Mouse (Mus musculus) embryonic facial prominence, embryonic 12.5 days (tissue): Measurements from ENCODE around the gene Itpr2. TPM values are rescaled to one million over a fixed set of nuclear protein-coding genes. Genes with fewer than 3 reads are reported as not detected.

Experiments
- ATAC-seq: fragments of 200-750 bp; cut with Nextera tagmentation; 2 replicates; pipeline ENCODE4 v1.8.0; 2017; ENCODE audit not compliant: insufficient number of reproducible peaks, insufficient read depth, low FRiP score, low TSS enrichment
- H3K27ac ChIP-seq: fragments of 300-500 bp; sonication (generic); 2 replicates; pipeline ENCODE4 v1.5.1; 2016; ENCODE audit warnings: mild to moderate bottlenecking
- H3K27me3 ChIP-seq: fragments of 300-500 bp; sonication (generic); 2 replicates; pipeline ENCODE4 v1.6.1; 2016; ENCODE audit warnings: mild to moderate bottlenecking, moderate library complexity
- H3K36me3 ChIP-seq: fragments of 300-500 bp; sonication (generic); 2 replicates; pipeline ENCODE4 v1.6.1; 2016; ENCODE audit warnings: mild to moderate bottlenecking
- H3K4me1 ChIP-seq: fragments of 300-500 bp; sonication (generic); 2 replicates; pipeline ENCODE4 v1.6.1; 2016
- H3K4me2 ChIP-seq: fragments of 300-500 bp; sonication (generic); replicated peaks from 2 replicates; pipeline ENCODE4 v1.6.1; 2016; ENCODE audit warnings: mild to moderate bottlenecking, moderate library complexity
- H3K4me3 ChIP-seq: fragments of 300-500 bp; sonication (generic); 2 replicates; pipeline ENCODE4 v1.5.1; 2016; ENCODE audit warnings: mild to moderate bottlenecking
- H3K9ac ChIP-seq: fragments of 300-500 bp; sonication (generic); 2 replicates; pipeline ENCODE4 v1.6.1; 2016; ENCODE audit warnings: mild to moderate bottlenecking, moderate library complexity
- H3K9me3 ChIP-seq: fragments of 300-500 bp; sonication (generic); 2 replicates; pipeline ENCODE4 v1.6.1; 2016; ENCODE audit warnings: mild to moderate bottlenecking, moderate library complexity
- WGBS: fragments of 180-500 bp; shearing (Covaris S2); methylation state at CpG from one replicate; pipeline ENCODE4 v1.1.7; 2016; 5-methylcytosine and 5-hydroxymethylcytosine counted together
- polyA plus RNA-seq: library from polyadenylated mRNA; unstranded; fragments of >200 nt; fragmentation: Nextera tagmentation; extraction: Ambion mirVana; gene quantifications from 2 replicates; pipeline ENCODE4 v1.2.1, GENCODE M21; 2016

Itpr2 gene
- polyA plus RNA-seq, 1 experiment from 2014 or later, result 5.9 TPM

DNA sequence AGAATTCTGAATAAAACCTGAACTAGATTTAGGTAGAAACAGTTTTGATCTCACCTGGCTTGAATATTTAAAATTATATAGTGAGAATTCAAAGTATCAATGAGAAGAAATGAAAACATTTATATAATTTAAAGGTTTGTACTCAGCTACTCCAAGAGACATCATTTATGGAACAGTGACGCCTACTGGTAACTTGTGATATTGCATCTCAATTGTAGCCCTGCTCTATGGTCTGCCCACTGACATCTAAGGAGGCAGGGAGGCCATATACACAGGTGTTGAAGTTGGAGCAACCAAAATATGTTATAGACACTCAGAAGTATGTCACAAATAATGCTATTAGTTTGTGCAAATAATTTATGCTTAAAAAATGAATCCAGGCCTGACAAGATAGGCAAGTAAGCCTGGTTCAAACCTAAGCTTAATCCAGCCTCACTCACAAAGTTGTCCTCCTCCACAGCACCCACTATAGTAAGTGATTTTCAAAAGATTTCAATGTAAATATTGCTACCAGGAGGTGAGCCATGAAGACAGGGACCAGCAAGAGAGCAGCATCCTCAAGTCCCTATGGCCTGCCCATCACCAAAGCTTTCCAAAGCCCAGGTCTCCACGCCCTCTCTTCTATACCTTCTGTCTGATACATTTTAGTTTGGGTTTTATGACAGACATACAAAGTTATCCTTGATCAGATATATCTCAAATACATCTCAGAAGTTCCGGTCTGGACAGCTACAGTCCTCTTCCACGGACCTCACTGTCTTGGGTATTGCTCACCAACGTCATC, 229.6 kb downstream of the Itpr2 start:
- WGBS, result 77% methylated on average over 5 of the region's 5 CpGs
- H3K4me1 ChIP-seq, result peaks cover 14% of the 10 kb centered on the region; the same call in 1 of the 2 replicates
- no peak overlapping the region for H3K9ac ChIP-seq
- H3K9me3 ChIP-seq, result no peaks in the 10 kb centered on the region
- no peak for ATAC-seq
- H3K4me3 ChIP-seq, result no peak overlapping the region
- H3K27ac ChIP-seq, result no peak overlapping the region
- no peaks in the 10 kb centered on the region for H3K36me3 ChIP-seq
- no peak overlapping the region for H3K4me2 ChIP-seq
- no peaks in the 10 kb centered on the region for H3K27me3 ChIP-seq

DNA sequence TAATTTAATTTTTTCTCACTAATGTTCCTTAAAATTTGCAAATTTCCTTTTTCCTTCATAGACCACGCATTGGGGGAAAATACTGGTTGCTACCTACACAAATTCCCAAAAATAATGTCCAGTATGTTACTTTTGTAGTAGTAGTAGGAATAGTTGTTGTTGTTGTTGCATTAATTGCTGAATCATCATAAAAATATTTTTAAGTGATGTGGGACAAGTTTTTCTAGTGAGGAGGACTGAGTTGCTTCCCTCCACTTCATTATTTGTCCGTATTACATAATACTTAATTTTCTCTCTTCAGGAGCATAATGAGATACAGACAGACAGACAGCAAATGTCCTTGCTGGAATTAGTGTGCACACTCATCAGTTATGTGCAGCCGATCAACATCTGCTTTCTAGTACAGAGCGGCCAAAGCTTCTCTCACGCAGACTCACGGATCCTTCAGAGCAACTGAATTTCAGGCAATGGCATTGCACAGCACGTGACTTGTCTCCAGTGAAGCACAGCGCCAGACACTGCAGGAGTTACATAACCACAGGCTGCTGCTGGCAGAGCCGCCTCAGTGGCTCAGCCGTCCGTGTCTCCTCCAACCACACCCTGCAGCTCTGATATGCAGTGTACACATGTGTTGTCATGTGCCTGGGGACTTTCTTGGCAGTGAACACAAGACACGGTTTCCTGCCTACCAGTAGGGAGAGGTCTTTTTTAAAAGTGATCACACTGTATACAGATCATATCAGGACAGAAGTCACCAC, 231.1 kb downstream of the Itpr2 start:
- Histone ChIP-seq H3K36me3 (no peaks in the 10 kb centered on the region), H3K9me3 (no peaks in the 10 kb centered on the region), H3K4me1 (peaks cover 14% of the 10 kb centered on the region; the same call in 1 of the 2 replicates), H3K27me3 (no peaks in the 10 kb centered on the region), H3K27ac (no peak overlapping the region), H3K4me2 (no peak overlapping the region), H3K4me3 (no peak overlapping the region), H3K9ac (no peak overlapping the region)
- peak; percentile 83 for ATAC-seq
- 48% methylated on average over 12 of the region's 12 CpGs for WGBS

DNA sequence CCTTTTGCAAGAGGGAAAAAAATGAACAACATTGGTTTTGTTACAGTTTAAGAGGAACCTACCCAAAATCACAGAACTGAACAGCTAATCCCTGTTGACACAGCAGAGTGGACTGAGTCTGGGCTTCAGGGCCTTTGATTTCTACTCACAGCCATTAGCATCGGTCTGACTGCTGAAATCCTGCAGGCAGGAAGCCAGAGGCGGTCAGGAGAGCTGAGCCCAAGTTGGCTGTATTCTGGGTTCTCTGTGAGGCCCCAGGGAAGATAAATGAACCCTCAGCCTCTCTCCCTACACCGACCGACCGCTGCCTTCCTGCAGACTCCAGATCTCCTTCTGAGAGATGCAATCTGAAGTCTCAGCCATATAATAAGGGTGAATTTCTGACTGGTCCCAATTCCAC, 231.9 kb downstream of the Itpr2 start:
- no peaks in the 10 kb centered on the region for H3K27me3 ChIP-seq
- H3K4me2 ChIP-seq, result no peak overlapping the region
- no peak overlapping the region for H3K4me3 ChIP-seq
- no peaks in the 10 kb centered on the region for H3K9me3 ChIP-seq
- WGBS, result 41% methylated on average over 5 of the region's 5 CpGs
- H3K36me3 ChIP-seq, result no peaks in the 10 kb centered on the region
- H3K4me1 ChIP-seq, result peaks cover 14% of the 10 kb centered on the region; the same call in 1 of the 2 replicates
- H3K27ac ChIP-seq, result no peak overlapping the region
- ATAC-seq, result no peak
- H3K9ac ChIP-seq, result no peak overlapping the region

DNA sequence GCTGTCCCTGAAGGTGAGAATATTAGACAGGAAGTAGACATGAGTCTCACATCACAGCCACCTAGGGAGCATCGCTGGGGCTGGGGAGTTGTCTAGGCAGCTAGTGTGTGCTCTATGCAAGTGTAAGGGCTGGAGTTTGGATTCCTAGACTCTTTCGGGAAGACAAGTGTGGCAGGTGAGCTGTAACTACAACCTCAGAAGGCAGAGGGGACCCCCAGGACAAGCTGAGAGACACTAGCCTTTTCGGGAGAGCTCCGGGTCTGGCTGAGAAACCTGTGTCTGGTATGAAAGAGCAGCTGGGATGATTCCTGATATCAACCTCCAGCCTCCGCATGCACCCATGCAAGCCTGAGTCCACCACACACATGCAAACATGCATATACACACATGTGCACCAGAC, 232.7 kb downstream of the Itpr2 start:
- ATAC-seq, result no peak
- Histone ChIP-seq H3K4me1 (peaks cover 14% of the 10 kb centered on the region; the same call in 1 of the 2 replicates), H3K27me3 (no peaks in the 10 kb centered on the region), H3K4me2 (no peak overlapping the region), H3K27ac (no peak overlapping the region), H3K4me3 (no peak overlapping the region), H3K9ac (no peak overlapping the region), H3K36me3 (no peaks in the 10 kb centered on the region), H3K9me3 (no peaks in the 10 kb centered on the region)
- 94% methylated on average over 5 of the region's 5 CpGs for WGBS

DNA sequence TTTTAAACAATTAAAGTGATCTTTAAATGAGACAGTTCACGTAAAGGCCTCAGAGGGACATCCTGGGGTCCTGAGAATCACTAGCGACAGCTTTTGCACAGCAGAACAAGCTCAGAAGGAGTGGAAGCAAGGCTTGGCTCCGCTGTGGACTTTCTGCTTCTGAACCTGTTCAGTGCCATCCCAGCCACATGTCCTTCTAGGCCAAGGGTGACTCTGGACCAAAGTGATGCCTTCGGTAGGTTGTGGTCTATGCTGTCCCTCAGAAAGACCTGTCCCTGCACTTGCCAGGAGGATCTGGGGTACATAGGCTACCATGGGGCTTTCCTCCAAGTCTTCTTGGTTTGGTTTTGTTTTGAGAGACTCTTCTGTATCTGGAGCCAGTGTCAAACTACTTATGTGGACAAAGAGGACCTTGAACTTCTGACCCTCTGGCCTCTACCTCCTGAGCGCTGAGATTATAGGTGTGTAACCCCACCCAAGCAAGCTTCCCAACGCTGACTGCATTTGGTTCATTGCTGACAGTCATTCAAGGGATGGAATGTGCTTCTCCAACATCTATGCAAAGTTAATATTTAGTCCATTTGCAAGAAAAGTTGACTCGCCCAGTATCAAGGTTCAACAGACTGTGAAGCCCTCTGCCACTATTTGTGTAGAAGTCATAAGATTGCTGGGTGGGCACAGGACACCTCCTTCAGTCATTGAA, 241.2 kb downstream of the Itpr2 start:
- Histone ChIP-seq H3K27ac (no peak overlapping the region), H3K9me3 (no peaks in the 10 kb centered on the region), H3K9ac (no peak overlapping the region), H3K36me3 (no peaks in the 10 kb centered on the region), H3K27me3 (no peaks in the 10 kb centered on the region), H3K4me1 (peaks cover 4% of the 10 kb centered on the region; the same call in 1 of the 2 replicates), H3K4me2 (no peak overlapping the region), H3K4me3 (no peak overlapping the region)
- no peak for ATAC-seq
- 90% methylated on average over 7 of the region's 7 CpGs for WGBS

DNA sequence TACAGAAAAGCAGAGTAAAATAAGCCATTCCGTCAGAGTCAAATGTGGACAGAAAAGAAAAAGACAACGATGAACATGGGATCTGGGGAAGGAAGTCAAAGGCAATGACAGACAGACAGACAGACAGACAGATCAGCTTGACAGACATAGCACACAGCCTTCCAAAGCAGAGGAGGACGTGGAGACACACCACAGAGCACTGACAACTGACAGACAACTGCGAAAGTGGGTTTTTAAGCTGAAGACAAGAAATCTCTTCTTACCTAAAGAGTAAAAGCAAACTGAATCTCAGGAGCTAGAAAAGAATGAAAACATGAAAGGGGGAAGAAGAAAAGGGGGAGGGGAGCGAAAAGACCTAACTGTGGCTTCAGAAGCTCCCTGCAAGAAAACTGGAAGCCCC, 243.3 kb downstream of the Itpr2 start:
- no peaks in the 10 kb centered on the region for H3K36me3 ChIP-seq
- no peak overlapping the region for H3K9ac ChIP-seq
- no peak overlapping the region for H3K4me3 ChIP-seq
- 85% methylated on average over 5 of the region's 5 CpGs for WGBS
- no peaks in the 10 kb centered on the region for H3K27me3 ChIP-seq
- peaks cover 4% of the 10 kb centered on the region; the same call in 1 of the 2 replicates for H3K4me1 ChIP-seq
- ATAC-seq, result no peak
- H3K27ac ChIP-seq, result no peak overlapping the region
- H3K9me3 ChIP-seq, result no peaks in the 10 kb centered on the region
- no peak overlapping the region for H3K4me2 ChIP-seq

DNA sequence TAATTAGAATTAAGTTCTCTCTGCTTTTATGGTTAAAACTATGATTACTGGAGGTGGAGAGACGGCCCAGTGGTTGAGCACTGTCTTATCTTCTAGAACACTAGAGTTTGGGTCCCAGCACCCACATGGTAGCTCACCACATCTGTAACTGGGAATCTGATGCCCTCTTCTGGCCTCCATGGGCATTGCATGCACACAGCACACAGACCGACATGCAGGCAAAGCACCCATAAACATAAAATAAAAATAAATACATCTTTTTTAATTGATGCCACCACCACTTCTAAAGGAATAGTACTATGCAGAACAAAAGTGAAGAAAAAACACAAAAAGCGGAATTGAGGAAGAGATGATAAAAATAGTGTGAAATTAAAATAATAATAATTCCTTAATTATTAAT, 243.8 kb downstream of the Itpr2 start:
- Histone ChIP-seq H3K9ac (no peak overlapping the region), H3K4me3 (no peak overlapping the region), H3K27ac (no peak overlapping the region), H3K4me2 (no peak overlapping the region), H3K4me1 (peaks cover 4% of the 10 kb centered on the region; the same call in 1 of the 2 replicates), H3K27me3 (no peaks in the 10 kb centered on the region), H3K36me3 (no peaks in the 10 kb centered on the region), H3K9me3 (no peaks in the 10 kb centered on the region)
- WGBS, result 91% methylated on average over 3 of the region's 3 CpGs
- ATAC-seq, result no peak

DNA sequence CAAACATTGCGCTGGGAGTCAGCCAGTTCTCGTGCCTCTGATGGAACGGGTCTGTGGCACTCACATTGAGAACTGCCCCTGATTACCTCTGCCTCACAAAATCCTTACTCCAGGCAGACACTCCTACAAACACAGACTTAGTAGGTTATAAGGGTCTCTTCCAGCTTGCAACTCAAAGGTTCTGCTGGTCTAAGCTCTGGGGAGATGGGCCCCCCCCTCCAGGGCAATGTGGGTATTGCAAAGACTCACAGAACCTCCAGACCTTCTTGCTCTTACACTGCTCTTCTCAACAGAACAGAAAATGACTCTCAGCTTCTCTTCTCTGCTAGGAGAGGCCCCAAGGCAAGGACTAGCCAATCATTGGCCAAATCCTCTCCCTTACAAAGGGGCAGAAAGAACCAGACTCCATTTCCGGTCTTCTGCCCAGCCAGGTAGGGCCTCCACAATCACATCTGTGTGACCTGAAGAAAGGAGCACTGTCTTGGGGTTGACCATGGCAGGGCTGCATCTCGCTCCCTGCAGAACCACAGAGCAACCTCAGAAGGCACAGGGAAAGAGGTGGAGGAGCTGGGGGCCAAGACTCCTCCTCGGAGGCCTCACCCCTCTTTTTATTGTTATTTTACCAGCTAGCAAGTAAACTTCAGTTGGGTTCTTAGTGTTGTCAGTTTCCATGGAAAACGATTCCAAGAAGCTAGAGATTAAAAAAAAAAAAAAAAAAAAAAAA, 244.9 kb downstream of the Itpr2 start:
- H3K9ac ChIP-seq, result no peak overlapping the region
- H3K4me1 ChIP-seq, result peaks cover 4% of the 10 kb centered on the region; the same call in 1 of the 2 replicates
- no peaks in the 10 kb centered on the region for H3K36me3 ChIP-seq
- no peak overlapping the region for H3K4me2 ChIP-seq
- 89% methylated on average over 7 of the region's 7 CpGs for WGBS
- H3K27me3 ChIP-seq, result no peaks in the 10 kb centered on the region
- ATAC-seq, result no peak
- no peaks in the 10 kb centered on the region for H3K9me3 ChIP-seq
- H3K4me3 ChIP-seq, result no peak overlapping the region
- no peak overlapping the region for H3K27ac ChIP-seq

DNA sequence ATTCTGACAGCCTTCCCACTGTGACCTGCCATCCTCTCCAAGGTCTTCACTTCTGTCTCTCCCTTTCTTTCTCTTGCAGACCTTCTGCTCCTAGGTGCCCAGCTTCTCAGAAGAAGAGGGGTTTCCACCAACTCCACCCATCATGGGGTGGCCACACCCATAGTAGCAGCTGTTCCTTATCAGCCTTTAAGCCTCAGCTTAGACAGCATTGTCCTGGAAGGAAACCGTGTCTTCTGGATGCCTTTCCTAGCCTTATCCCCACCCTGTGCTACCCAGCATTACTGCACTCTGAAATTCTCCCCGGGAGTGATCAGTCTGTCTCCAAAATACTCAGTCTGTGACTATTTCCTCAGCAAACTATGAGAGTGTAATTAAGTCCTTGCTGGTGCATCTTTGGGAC, 245.6 kb downstream of the Itpr2 start:
- WGBS, result 58% methylated on average over 2 of the region's 2 CpGs
- no peak for ATAC-seq
- Histone ChIP-seq H3K9me3 (no peaks in the 10 kb centered on the region), H3K4me2 (no peak overlapping the region), H3K27ac (no peak overlapping the region), H3K27me3 (no peaks in the 10 kb centered on the region), H3K4me3 (no peak overlapping the region), H3K36me3 (no peaks in the 10 kb centered on the region), H3K9ac (no peak overlapping the region), H3K4me1 (peaks cover 4% of the 10 kb centered on the region; the same call in 1 of the 2 replicates)

DNA sequence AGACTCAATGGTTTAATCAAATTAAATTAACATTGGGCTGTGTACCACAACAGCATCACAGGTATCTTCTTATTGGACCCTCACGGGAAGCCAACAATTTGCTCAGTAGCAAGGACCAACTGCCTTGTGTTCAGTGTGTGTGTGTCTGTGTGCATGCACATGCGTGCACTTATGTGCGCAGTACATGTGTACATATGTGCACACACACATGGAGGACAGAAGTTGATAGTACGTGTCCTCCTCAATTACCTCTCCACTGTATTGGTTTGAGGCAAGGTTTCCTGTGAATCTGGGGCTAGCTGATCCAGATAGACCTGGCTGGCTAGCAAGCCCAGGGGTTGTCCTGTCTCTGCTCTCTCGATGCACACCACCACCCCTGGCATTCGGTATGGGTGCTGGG, 246.4 kb downstream of the Itpr2 start:
- Histone ChIP-seq H3K27ac (no peak overlapping the region), H3K27me3 (no peaks in the 10 kb centered on the region), H3K4me2 (no peak overlapping the region), H3K4me3 (no peak overlapping the region), H3K9ac (no peak overlapping the region), H3K4me1 (peaks cover 4% of the 10 kb centered on the region; the same call in 1 of the 2 replicates), H3K9me3 (no peaks in the 10 kb centered on the region), H3K36me3 (no peaks in the 10 kb centered on the region)
- no peak for ATAC-seq
- 92% methylated on average over 6 of the region's 6 CpGs for WGBS

DNA sequence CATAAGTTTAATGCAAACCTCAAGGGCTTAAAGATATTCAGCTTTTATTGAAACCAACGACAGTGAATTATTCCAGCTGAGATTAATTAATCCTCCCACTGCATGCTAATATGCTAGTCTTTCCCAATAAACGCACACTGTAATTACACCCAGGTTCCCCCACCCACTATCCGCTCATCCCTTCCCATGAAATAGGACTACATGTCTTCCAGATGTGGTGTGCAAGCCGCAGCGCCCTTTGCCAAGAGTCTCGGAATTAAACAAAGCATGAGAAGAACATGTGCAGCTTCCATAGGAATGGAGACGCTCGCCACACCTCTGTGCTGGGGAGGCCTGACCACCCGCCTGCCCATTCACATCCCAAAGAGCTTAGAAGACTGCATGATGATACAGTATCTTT, 247.1 kb downstream of the Itpr2 start:
- Histone ChIP-seq H3K36me3 (no peaks in the 10 kb centered on the region), H3K9ac (no peak overlapping the region), H3K27ac (0 out of 2 replicates have a peak overlapping the region, but pooled peaks have one; percentile 12), H3K4me2 (no peak overlapping the region), H3K4me1 (peaks cover 4% of the 10 kb centered on the region; the same call in 1 of the 2 replicates), H3K4me3 (no peak overlapping the region), H3K27me3 (no peaks in the 10 kb centered on the region), H3K9me3 (no peaks in the 10 kb centered on the region)
- ATAC-seq, result peak; percentile 52; the same call in 1 of the 2 replicates
- 47% methylated on average over 9 of the region's 9 CpGs for WGBS
